Mouse (Mus musculus) urinary bladder, adult 2 months (tissue): ENCODE data around the gene Kank3. TPM values are rescaled to one million over a fixed set of nuclear protein-coding genes. Genes with fewer than 3 reads are reported as not detected.
A peak's percentile ranks its signal among the peaks of the same experiment; 100 is the strongest.

Experiments
- DNase-seq: peaks from one replicate; pipeline ENCODE4 v3.0.0; 2022; ENCODE audit warnings: low spot score
- polyA plus RNA-seq: library from polyadenylated mRNA; depleted of rRNA; stranded (reverse); fragments of >200 nt; gene quantifications from 2 replicates; pipeline ENCODE4 v1.2.3, GENCODE M21; 2012; rRNA removed

Kank3 gene
- polyA plus RNA-seq, result 65.6 and 79.0 TPM in 2 replicates

GRCm38 (mm10) chr17:33810334-33811141 is at the start of gene Kank3:
Gene Kank3 (plus strand): TSS chr17:33810519.
- DNase-seq, result peak; percentile 72

DNA sequence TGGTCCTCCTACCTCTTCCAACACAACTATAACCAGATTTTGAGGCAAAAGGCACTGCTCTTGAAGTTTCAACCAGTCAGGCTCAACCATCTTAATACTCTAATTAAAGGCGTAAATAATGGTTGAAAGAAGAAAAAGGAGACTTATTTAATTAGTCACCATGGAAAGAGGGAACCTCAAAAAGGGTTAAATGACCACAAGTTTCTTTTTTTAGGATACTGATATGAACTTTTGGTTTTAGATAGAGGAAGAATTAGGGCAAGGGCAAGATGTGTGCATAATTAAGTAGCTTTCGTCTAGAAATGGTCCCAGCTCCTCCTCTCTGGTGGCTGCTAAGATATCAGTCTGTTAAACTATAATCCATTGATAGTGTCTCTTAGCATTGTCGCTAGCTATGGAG is 43.9 kb upstream of the Kank3 start:
- DNase-seq, result no peak

DNA sequence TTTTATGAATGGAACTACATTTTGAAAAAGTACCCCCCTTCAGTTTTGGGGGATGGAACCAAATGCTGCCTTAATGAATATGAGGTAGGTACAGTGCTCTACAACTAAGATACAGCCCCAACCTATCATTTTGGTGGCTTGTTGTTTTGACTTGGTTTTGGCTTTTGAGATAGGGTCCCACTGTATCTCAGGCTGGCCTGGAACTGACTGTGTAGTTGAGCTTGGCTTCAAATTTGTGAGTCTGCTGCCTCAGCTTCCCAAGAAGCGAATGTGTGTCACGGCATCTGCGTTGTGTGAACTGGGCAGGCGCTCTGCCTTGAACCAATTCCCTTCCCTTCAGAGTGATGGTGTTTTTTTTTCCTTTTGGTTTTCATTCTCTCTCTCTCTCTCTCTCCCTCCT is 38.7 kb upstream of the Kank3 start:
- no peak for DNase-seq

- DNase-seq, result no peak
Observed at GRCm38 (mm10) chr17:33773426-33773825, 36.9 kb upstream of the Kank3 start.

DNA sequence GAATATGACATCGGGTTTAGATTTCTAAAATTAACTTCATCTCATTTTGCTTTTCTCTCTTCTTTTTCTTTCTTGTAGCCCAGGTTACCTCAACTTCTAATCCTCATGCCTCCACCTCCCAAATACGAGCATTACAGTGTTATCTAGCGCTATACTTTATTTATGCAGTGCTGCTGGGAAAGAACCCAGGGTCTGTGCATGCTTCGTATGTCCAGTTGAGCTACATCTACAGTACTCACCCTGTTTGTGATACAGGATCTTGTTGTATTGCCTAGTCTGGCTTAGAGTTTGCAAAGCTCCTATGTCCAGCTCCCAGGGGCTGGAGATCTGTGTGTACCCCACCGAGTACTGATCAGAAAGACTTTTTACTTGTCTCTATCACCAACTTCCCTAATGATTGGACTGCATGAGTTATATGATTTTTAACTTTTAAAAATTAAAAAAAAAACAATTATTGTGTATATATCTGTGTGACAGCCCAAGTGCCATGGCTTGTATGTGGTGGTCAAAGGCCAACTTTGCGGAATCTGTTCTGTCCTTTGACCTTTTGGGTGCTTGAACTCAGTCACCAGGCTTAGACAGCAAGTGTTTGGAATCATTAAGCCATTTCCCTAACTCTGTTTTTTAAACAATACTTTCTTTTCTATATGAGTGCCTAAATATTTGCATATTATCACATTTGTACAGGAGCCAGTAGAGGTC is 36.3 kb upstream of the Kank3 start:
- no peak for DNase-seq

- DNase-seq, result no peak
Observed at GRCm38 (mm10) chr17:33774573-33775155, 35.7 kb upstream of the Kank3 start.

- DNase-seq, result no peak
Observed at GRCm38 (mm10) chr17:33775287-33775686, 35.0 kb upstream of the Kank3 start.

DNA sequence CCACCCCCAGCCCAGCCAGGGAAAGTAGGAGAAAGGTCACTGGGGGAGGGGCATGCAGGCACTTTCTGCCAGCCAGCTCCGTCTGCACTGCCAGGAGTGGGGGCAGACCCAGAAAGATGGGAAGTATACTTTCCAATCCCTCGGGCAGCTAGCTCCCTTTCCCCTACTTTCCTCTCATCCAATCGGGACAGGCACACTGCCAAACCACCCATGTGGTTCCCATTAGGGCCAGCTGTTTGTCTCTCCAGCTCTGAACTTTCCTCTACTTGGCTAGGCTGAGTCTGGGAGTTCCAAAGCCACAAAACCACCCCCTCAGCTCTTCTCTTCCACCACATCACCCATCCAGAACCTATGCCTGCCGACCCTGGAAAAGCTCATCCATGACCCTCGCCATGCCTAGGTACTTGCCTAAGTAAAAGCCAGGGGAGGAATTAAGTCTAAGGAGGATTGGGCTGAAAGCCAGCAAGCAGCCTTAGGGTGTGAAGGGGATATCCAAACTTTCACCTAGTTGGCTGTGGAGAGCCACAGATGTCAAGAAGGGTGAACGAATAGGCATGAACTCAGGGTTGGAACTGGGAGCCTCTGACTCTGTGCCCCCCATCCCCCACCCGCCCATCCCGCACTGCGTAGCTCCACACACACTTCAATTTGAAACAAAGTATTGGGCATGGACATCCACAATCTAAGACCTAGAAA is 30.9 kb upstream of the Kank3 start:
- peak; percentile 68 for DNase-seq

GRCm38 (mm10) chr17:33779967-33780295 is 30.4 kb upstream of the Kank3 start:
- no peak for DNase-seq

DNA sequence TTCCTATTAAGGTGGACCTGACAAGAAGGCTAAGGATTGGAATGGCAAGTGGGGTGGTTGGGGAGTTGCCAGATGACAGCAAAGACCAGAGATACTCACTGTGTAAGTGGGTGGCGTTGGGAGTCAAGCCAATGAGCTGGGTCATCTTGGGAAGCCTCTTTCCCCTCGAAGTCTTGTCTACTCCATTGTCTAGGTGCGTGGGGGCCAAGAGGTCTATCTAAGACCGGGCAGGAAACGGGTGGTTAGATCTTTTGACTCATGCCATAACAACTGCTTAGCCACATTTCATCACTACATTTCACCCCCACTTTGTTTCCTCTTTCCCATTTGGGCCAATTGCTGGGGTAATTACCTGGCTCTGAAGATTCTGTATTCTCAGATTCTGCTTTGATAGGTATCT is 29.9 kb upstream of the Kank3 start:
- DNase-seq, result no peak

GRCm38 (mm10) chr17:33781124-33781977 is 29.0 kb upstream of the Kank3 start, which contains the start of gene Angptl4:
Gene Angptl4 (minus strand): TSS chr17:33781830.
- DNase-seq, result peak; percentile 58

GRCm38 (mm10) chr17:33782067-33782466 is 28.3 kb upstream of the Kank3 start:
- DNase-seq, result no peak

GRCm38 (mm10) chr17:33783408-33783807 is 26.9 kb upstream of the Kank3 start:
- peak; percentile 58 for DNase-seq

- no peak for DNase-seq
Observed at GRCm38 (mm10) chr17:33784939-33785338, 25.4 kb upstream of the Kank3 start.

GRCm38 (mm10) chr17:33786375-33786774 is 23.9 kb upstream of the Kank3 start:
- DNase-seq, result no peak

GRCm38 (mm10) chr17:33788732-33789131 is 21.6 kb upstream of the Kank3 start:
- DNase-seq, result no peak

- DNase-seq, result no peak
Observed at GRCm38 (mm10) chr17:33798306-33798705, 12.0 kb upstream of the Kank3 start.

DNA sequence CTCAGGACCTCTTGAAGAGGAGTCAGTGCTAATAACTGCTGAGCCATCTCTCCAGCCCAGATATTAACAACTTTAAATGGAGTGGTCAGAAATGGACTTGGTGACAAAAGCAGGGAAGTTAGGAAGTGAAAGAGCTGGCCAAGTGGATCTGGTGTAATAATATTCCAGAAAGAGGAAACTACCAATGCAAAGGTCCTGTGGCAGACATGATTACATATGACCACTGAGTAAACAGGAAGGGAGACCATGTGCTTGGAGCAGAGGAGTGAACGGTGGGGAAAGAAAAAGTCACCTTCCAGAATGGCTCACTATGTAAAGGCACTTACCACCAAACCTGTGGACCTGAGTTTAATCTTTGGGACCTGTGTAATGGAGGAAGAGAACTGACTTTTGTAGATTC is 11.0 kb upstream of the Kank3 start:
- no peak for DNase-seq

DNA sequence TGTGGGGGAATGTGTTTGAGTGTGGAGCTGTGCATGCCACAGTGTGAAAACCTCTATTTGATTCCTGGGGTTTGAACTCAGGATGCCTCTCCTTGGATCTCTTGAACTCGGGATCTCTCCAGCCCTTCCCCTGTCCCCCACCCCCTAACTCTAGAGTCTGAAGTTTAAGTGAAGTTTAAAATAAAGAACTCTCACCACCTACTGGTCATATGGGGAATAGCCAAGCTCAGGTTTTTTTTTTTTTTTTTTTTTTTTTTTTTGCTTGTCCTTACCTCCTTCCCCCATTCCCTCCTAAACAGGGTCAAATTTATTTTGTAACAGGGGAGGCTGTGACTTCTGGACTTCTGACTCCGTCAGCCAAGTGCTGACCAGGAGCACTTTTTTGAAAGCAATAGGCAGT is 8.1 kb upstream of the Kank3 start:
- DNase-seq, result no peak

- DNase-seq, result no peak
Observed at GRCm38 (mm10) chr17:33804205-33804604, 6.1 kb upstream of the Kank3 start.

GRCm38 (mm10) chr17:33804745-33805144 is 5.6 kb upstream of the Kank3 start:
- no peak for DNase-seq
